ENCODE assay signal across 28 mouse cellular contexts in genomic region chr7:98484878-98485277, GRCm38 (mm10). TPM values are rescaled to one million over a fixed set of nuclear protein-coding genes. Genes with fewer than 3 reads are reported as not detected.
"Had no signal": no experiment of that assay in that cellular context is flagged by ENCODE, and none has a peak within 500 bp of the region (broad histone marks: within the 10 kb centered on the region; RNA-seq: fewer than 3 reads in every experiment).

No protein-coding gene starts in this region.

- H3K9ac ChIP-seq: limb, embryonic 12.5 days; limb, embryonic 15.5 days; liver, embryonic 14.5 days; liver, postnatal 0 days; lung, embryonic 14.5 days; stomach, embryonic 15.5 days had no signal

- H3K36me3 ChIP-seq: limb, embryonic 12.5 days; limb, embryonic 15.5 days; stomach, embryonic 15.5 days had no signal

- H3K9me3 ChIP-seq: limb, embryonic 12.5 days; limb, embryonic 15.5 days; stomach, embryonic 15.5 days had no signal

- DNase-seq: kidney, adult 2 months; kidney, postnatal 25 days; layer of hippocampus, adult 9-11 months; left cerebral cortex, postnatal 4 days; liver, postnatal 0 days; midbrain, embryonic 14.5 days; right cerebral cortex, postnatal 25 days; thymus, postnatal 36 days had no signal

- H3K27ac ChIP-seq: kidney, postnatal 0 days; layer of hippocampus, adult 2 months; limb, embryonic 12.5 days; limb, embryonic 15.5 days; liver, embryonic 14.5 days; macrophage; stomach, embryonic 15.5 days had no signal

- H3K27me3 ChIP-seq: stomach, embryonic 15.5 days had no signal

- H3K4me2 ChIP-seq: limb, embryonic 12.5 days; limb, embryonic 15.5 days; liver, embryonic 11.5 days; lung, embryonic 14.5 days; midbrain, embryonic 11.5 days; stomach, embryonic 15.5 days had no signal

- H3K4me3 ChIP-seq: layer of hippocampus, adult 2 months; limb, embryonic 12.5 days; limb, embryonic 15.5 days; stomach, embryonic 15.5 days had no signal

RNA-seq across cellular contexts. Expression of gene Lrrc32, which starts 4.2 kb away (rescaled TPM):
- total RNA-seq: megakaryocyte-erythroid progenitor cell, adult 5-6 weeks had no signal

RNA-seq across cellular contexts. Expression of gene Gucy2d, which starts 44.7 kb away (rescaled TPM):
- total RNA-seq: layer of hippocampus, adult 2 months; layer of hippocampus, postnatal 25 days; left cerebral cortex, adult 18-20 months; left cerebral cortex, postnatal 10 days; megakaryocyte-erythroid progenitor cell, adult 5-6 weeks had no signal
- polyA plus RNA-seq: kidney, adult 2 months; kidney, embryonic 14.5 days; kidney, postnatal 0 days; limb, embryonic 15.5 days; liver, embryonic 11.5 days; liver, embryonic 14.5 days; liver, postnatal 0 days; lung, embryonic 14.5 days; lung, postnatal 0 days; macrophage; midbrain, embryonic 11.5 days; midbrain, embryonic 14.5 days; midbrain, postnatal 0 days; neural tube, embryonic 11.5 days; spleen, adult 2 months; thymus, postnatal 0 days had no signal
